Mouse (Mus musculus): ENCODE results near the gene Dab2ip. TPM values are rescaled to one million over a fixed set of nuclear protein-coding genes. Genes with fewer than 3 reads are reported as not detected.

Gene Dab2ip
- polyA plus RNA-seq, 1 experiment from 2014 or later, result 48.4 TPM

- ATAC-seq (ENCODE audit: low FRiP score) (no peak), DNase-seq (ENCODE audit: low spot score) (peak; percentile 45)
- H3K4me3 ChIP-seq (replicated peaks; ENCODE audit: low read length), result peak overlapping the region; percentile 96
- no peaks in the 10 kb centered on the region for H3K9me3 ChIP-seq (ENCODE audit: control insufficient read depth, low read length)
- peak overlapping the region; percentile 90 for H3K4me2 ChIP-seq (replicated peaks)
- no peaks in the 10 kb centered on the region for H3K36me3 ChIP-seq (replicated peaks; ENCODE audit: control insufficient read depth, insufficient read depth)
- 6% methylated on average over 26 of the region's 26 CpGs for WGBS
- H3K27me3 ChIP-seq (ENCODE audit: control insufficient read depth, insufficient read depth, low read length), result no peaks in the 10 kb centered on the region
- H3K4me1 ChIP-seq (replicated peaks; ENCODE audit: control insufficient read depth, insufficient read depth, low read length), result peaks cover 45% of the 10 kb centered on the region
- peak overlapping the region; percentile 98 for H3K9ac ChIP-seq
- H3K27ac ChIP-seq, result peak overlapping the region; percentile 91
These were observed 104.9 kb downstream of the Dab2ip start for GRCm38 (mm10) chr2:35662738-35663550.

- Histone ChIP-seq H3K27me3 (ENCODE audit: control insufficient read depth, insufficient read depth, low read length) (no peaks in the 10 kb centered on the region), H3K4me2 (replicated peaks) (no peak overlapping the region), H3K9ac (no peak overlapping the region), H3K27ac (no peak overlapping the region), H3K4me1 (replicated peaks; ENCODE audit: control insufficient read depth, insufficient read depth, low read length) (peaks cover 85% of the 10 kb centered on the region), H3K9me3 (ENCODE audit: control insufficient read depth, low read length) (no peaks in the 10 kb centered on the region), H3K4me3 (replicated peaks; ENCODE audit: low read length) (no peak overlapping the region), H3K36me3 (replicated peaks; ENCODE audit: control insufficient read depth, insufficient read depth) (0 out of 2 replicates have a peak, but pooled peaks cover 3% of the 10 kb centered on the region)
- WGBS, result 68% methylated on average over 8 of the region's 8 CpGs
- no peak for ATAC-seq (ENCODE audit: low FRiP score)
- DNase-seq (ENCODE audit: low spot score), result no peak
These were observed 109.7 kb downstream of the Dab2ip start for GRCm38 (mm10) chr2:35667746-35668145.

- no peak overlapping the region for H3K27ac ChIP-seq
- no peak overlapping the region for H3K4me3 ChIP-seq (replicated peaks; ENCODE audit: low read length)
These were observed 111.2 kb downstream of the Dab2ip start for GRCm38 (mm10) chr2:35669217-35669616.

GRCm38 (mm10) chr2:35669748-35670147 lies 111.7 kb downstream of the Dab2ip start:
- 82% methylated on average over 4 of the region's 4 CpGs for WGBS
- peaks cover 65% of the 10 kb centered on the region for H3K4me1 ChIP-seq (replicated peaks; ENCODE audit: control insufficient read depth, insufficient read depth, low read length)
- no peak overlapping the region for H3K4me3 ChIP-seq (replicated peaks; ENCODE audit: low read length)
- 0 out of 2 replicates have a peak, but pooled peaks cover 3% of the 10 kb centered on the region for H3K36me3 ChIP-seq (replicated peaks; ENCODE audit: control insufficient read depth, insufficient read depth)
- DNase-seq (ENCODE audit: low spot score) (no peak), ATAC-seq (ENCODE audit: low FRiP score) (no peak)
- H3K27ac ChIP-seq, result no peak overlapping the region
- H3K9ac ChIP-seq, result no peak overlapping the region
- no peak overlapping the region for H3K4me2 ChIP-seq (replicated peaks)
- no peaks in the 10 kb centered on the region for H3K27me3 ChIP-seq (ENCODE audit: control insufficient read depth, insufficient read depth, low read length)
- H3K9me3 ChIP-seq (ENCODE audit: control insufficient read depth, low read length), result no peaks in the 10 kb centered on the region

More at GRCm38 (mm10) chr2:35669217-35669616, 111.2 kb downstream of the Dab2ip start:
- DNase-seq (ENCODE audit: low spot score) (no peak), ATAC-seq (ENCODE audit: low FRiP score) (no peak; the same call in 1 of the 2 replicates)
- no peak overlapping the region for H3K9ac ChIP-seq
- H3K36me3 ChIP-seq (replicated peaks; ENCODE audit: control insufficient read depth, insufficient read depth), result 0 out of 2 replicates have a peak, but pooled peaks cover 3% of the 10 kb centered on the region
- H3K9me3 ChIP-seq (ENCODE audit: control insufficient read depth, low read length), result no peaks in the 10 kb centered on the region
- no peaks in the 10 kb centered on the region for H3K27me3 ChIP-seq (ENCODE audit: control insufficient read depth, insufficient read depth, low read length)
- no peak overlapping the region for H3K4me2 ChIP-seq (replicated peaks)
- H3K4me1 ChIP-seq (replicated peaks; ENCODE audit: control insufficient read depth, insufficient read depth, low read length), result peaks cover 70% of the 10 kb centered on the region
- WGBS, result 38% methylated on average over 4 of the region's 4 CpGs

GRCm38 (mm10) chr2:35670300-35670699 lies 112.2 kb downstream of the Dab2ip start:
- H3K27ac ChIP-seq, result no peak overlapping the region
- no peak overlapping the region for H3K9ac ChIP-seq

GRCm38 (mm10) chr2:35671980-35672910 lies 114.2 kb downstream of the Dab2ip start:
- Histone ChIP-seq H3K9me3 (ENCODE audit: control insufficient read depth, low read length) (no peaks in the 10 kb centered on the region), H3K27ac (no peak overlapping the region), H3K4me2 (replicated peaks) (no peak overlapping the region), H3K4me3 (replicated peaks; ENCODE audit: low read length) (no peak overlapping the region), H3K4me1 (replicated peaks; ENCODE audit: control insufficient read depth, insufficient read depth, low read length) (peaks cover 74% of the 10 kb centered on the region), H3K27me3 (ENCODE audit: control insufficient read depth, insufficient read depth, low read length) (no peaks in the 10 kb centered on the region), H3K9ac (no peak overlapping the region), H3K36me3 (replicated peaks; ENCODE audit: control insufficient read depth, insufficient read depth) (0 out of 2 replicates have a peak, but pooled peaks cover 3% of the 10 kb centered on the region)
- no peak for DNase-seq (ENCODE audit: low spot score)
- WGBS, result 52% methylated on average over 9 of the region's 9 CpGs
- 0 out of 2 replicates have a peak, but pooled peaks have one; percentile 26 for ATAC-seq (ENCODE audit: low FRiP score)

More at GRCm38 (mm10) chr2:35670300-35670699, 112.2 kb downstream of the Dab2ip start:
- Histone ChIP-seq H3K4me1 (replicated peaks; ENCODE audit: control insufficient read depth, insufficient read depth, low read length) (peaks cover 63% of the 10 kb centered on the region), H3K27me3 (ENCODE audit: control insufficient read depth, insufficient read depth, low read length) (no peaks in the 10 kb centered on the region), H3K4me3 (replicated peaks; ENCODE audit: low read length) (no peak overlapping the region), H3K36me3 (replicated peaks; ENCODE audit: control insufficient read depth, insufficient read depth) (0 out of 2 replicates have a peak, but pooled peaks cover 3% of the 10 kb centered on the region), H3K9me3 (ENCODE audit: control insufficient read depth, low read length) (no peaks in the 10 kb centered on the region), H3K4me2 (replicated peaks) (no peak overlapping the region)
- DNase-seq (ENCODE audit: low spot score) (no peak), ATAC-seq (ENCODE audit: low FRiP score) (no peak)
- 90% methylated on average over 9 of the region's 9 CpGs for WGBS

GRCm38 (mm10) chr2:35673181-35673580 lies 115.1 kb downstream of the Dab2ip start:
- DNase-seq (ENCODE audit: low spot score), result no peak
- Histone ChIP-seq H3K4me2 (replicated peaks) (no peak overlapping the region), H3K4me3 (replicated peaks; ENCODE audit: low read length) (no peak overlapping the region), H3K9ac (no peak overlapping the region), H3K4me1 (replicated peaks; ENCODE audit: control insufficient read depth, insufficient read depth, low read length) (peaks cover 75% of the 10 kb centered on the region), H3K36me3 (replicated peaks; ENCODE audit: control insufficient read depth, insufficient read depth) (0 out of 2 replicates have a peak, but pooled peaks cover 3% of the 10 kb centered on the region), H3K9me3 (ENCODE audit: control insufficient read depth, low read length) (no peaks in the 10 kb centered on the region), H3K27me3 (ENCODE audit: control insufficient read depth, insufficient read depth, low read length) (no peaks in the 10 kb centered on the region), H3K27ac (no peak overlapping the region)
- WGBS, result 88% methylated on average over 3 of the region's 3 CpGs
- ATAC-seq (ENCODE audit: low FRiP score), result no peak

GRCm38 (mm10) chr2:35673986-35674385 lies 115.9 kb downstream of the Dab2ip start:
- ATAC-seq (ENCODE audit: low FRiP score) (no peak), DNase-seq (ENCODE audit: low spot score) (no peak)
- Histone ChIP-seq H3K4me1 (replicated peaks; ENCODE audit: control insufficient read depth, insufficient read depth, low read length) (peaks cover 75% of the 10 kb centered on the region), H3K27ac (no peak overlapping the region), H3K4me2 (replicated peaks) (no peak overlapping the region), H3K9ac (no peak overlapping the region), H3K27me3 (ENCODE audit: control insufficient read depth, insufficient read depth, low read length) (no peaks in the 10 kb centered on the region), H3K4me3 (replicated peaks; ENCODE audit: low read length) (no peak overlapping the region), H3K9me3 (ENCODE audit: control insufficient read depth, low read length) (no peaks in the 10 kb centered on the region), H3K36me3 (replicated peaks; ENCODE audit: control insufficient read depth, insufficient read depth) (0 out of 2 replicates have a peak, but pooled peaks cover 3% of the 10 kb centered on the region)
- 89% methylated on average over 3 of the region's 3 CpGs for WGBS

GRCm38 (mm10) chr2:35674431-35674830 lies 116.4 kb downstream of the Dab2ip start:
- no peaks in the 10 kb centered on the region for H3K27me3 ChIP-seq (ENCODE audit: control insufficient read depth, insufficient read depth, low read length)

More at GRCm38 (mm10) chr2:35674431-35674830, 116.4 kb downstream of the Dab2ip start:
- Histone ChIP-seq H3K4me3 (replicated peaks; ENCODE audit: low read length) (no peak overlapping the region), H3K9me3 (ENCODE audit: control insufficient read depth, low read length) (no peaks in the 10 kb centered on the region), H3K4me1 (replicated peaks; ENCODE audit: control insufficient read depth, insufficient read depth, low read length) (peaks cover 75% of the 10 kb centered on the region), H3K9ac (no peak overlapping the region), H3K27ac (no peak overlapping the region), H3K36me3 (replicated peaks; ENCODE audit: control insufficient read depth, insufficient read depth) (0 out of 2 replicates have a peak, but pooled peaks cover 3% of the 10 kb centered on the region), H3K4me2 (replicated peaks) (no peak overlapping the region)
- ATAC-seq (ENCODE audit: low FRiP score) (no peak), DNase-seq (ENCODE audit: low spot score) (no peak)
- 78% methylated on average over 5 of the region's 5 CpGs for WGBS
